Mouse (Mus musculus) liver, embryonic 14.5 days (tissue): ENCODE measurements at regions not wholly inside any gene's neighbourhood (a gene's known extent, or its start where the extent isn't known, plus 50 kb on each side); places are given as distances from the start of the nearest gene placed in this dataset.

ENCODE experiments used
- CTCF ChIP-seq: IDR thresholded peaks from 2 replicates; pipeline ENCODE4 v1.5.1; 2016; ENCODE audit warnings: antibody characterized with exemption, low read depth, control low read depth
- EP300 ChIP-seq: IDR thresholded peaks from 2 replicates; pipeline ENCODE4 v1.6.1; 2016; ENCODE audit warnings: antibody characterized with exemption, low read depth

- TF ChIP-seq EP300 (no peak), CTCF (no peak)
These were observed 61.6 kb upstream of the Srd5a3 start for GRCm38 (mm10) chr5:76078485-76078884.
